Mouse (Mus musculus) testis, postnatal 14 days (tissue): ENCODE results near the gene Gm14698.
"Not testable (repeated sequence)": the region's sequence is repeated elsewhere in the genome, so short reads cannot be mapped to it uniquely, and the experiment has no call there.

Experiments used
- DNase-seq: peaks from one replicate; pipeline ENCODE4 v3.0.0; 2021; ENCODE audit warnings: low spot score

The Gm14698 gene

DNA sequence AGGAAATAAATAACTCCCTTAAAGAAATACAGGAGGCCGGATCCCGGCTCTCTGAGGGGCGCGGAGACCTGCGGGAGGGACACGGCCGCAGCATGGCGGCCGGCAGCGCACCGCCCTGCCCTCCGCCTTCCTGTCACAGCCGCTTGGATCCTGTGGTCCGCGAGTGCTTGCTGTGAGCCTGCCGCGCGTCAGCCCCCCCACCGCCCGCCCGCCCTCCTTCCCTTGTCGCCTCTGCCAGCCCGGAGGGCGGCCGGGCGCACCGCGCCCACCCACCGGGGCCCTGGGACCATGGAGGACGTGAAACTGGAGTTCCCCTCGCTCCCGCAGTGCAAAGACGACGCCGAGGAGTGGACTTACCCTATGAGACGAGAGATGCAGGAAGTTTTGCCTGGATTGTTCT, at the start of gene Gm14698:
Gm14698 (plus strand) TSS at position 35 of the 400 bp plus-strand sequence.
- peak; percentile 3 for DNase-seq

- DNase-seq, result not testable (repeated sequence)
Observed at GRCm38 (mm10) chrX:68820449-68820848, 444 bp upstream of the Gm14698 start.

- DNase-seq, result no peak
Observed at GRCm38 (mm10) chrX:68839548-68840444, 18.9 kb downstream of the Gm14698 start.

DNA sequence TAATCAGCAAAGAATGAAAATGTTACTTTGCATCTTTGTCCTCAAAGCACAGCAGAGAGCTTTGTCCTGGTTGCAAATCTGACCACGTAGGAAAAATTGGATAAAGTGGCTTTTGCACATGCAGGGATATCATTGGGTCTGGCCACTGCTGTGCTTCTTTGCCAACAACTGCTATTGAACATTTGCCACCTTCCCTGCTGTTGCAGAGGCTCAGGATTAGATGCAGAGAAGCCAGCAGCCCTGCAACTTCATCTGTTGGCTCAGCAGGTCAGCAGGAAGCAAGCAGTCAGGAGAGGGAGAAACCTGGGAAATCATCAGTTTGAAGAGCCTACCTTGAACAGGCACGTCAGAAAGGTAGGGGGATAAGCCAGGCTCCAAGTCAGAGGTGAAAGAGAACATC, 44.3 kb downstream of the Gm14698 start:
- no peak for DNase-seq
